Mouse (Mus musculus) heart, postnatal 4 days (tissue): Measurements from ENCODE around the gene Aspn. TPM values are rescaled to one million over a fixed set of nuclear protein-coding genes. Genes with fewer than 3 reads are reported as not detected.

Experiments
- DNase-seq: peaks from one replicate; pipeline ENCODE4 v3.0.0; 2021
- total RNA-seq, 2 experiments: library from RNA; stranded (reverse); gene quantifications; 2 replicates each; pipeline ENCODE4 v1.2.3; 2021

Aspn gene
- total RNA-seq: 100 to 1,000 TPM in 1 of 2 experiments, 10 to 100 TPM in 1; 86.9 to 101 TPM

DNA sequence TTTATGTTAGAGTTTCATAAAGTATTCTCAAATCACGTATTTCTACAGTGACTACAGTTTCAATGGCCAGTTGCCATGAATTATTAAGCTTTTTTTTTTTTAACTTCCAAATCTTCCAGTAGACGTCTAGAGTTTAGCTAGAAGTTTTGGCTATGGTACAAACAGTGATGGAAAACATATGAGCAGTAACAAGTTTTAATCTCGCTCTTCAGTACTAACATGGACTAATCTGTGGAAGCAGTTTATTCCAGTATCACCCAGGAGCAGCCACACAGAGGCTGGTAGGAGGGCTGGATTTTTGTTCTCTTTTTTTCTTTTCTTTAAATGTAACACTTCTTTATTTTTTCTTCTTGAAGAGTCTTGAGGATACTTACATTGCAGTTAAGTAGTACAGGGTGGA is at the start of gene Aspn:
Gene Aspn (plus strand): TSS at position 165 of the 400 bp plus-strand sequence.
- no peak for DNase-seq

- no peak for DNase-seq
These were observed 39.7 kb upstream of the Aspn start, which contains the start of gene Ecm2 for GRCm38 (mm10) chr13:49504510-49504909. TSS of gene Ecm2 (plus strand) at chr13:49504810.

GRCm38 (mm10) chr13:49505776-49506175 is 38.5 kb upstream of the Aspn start:
- DNase-seq: no peak

DNA sequence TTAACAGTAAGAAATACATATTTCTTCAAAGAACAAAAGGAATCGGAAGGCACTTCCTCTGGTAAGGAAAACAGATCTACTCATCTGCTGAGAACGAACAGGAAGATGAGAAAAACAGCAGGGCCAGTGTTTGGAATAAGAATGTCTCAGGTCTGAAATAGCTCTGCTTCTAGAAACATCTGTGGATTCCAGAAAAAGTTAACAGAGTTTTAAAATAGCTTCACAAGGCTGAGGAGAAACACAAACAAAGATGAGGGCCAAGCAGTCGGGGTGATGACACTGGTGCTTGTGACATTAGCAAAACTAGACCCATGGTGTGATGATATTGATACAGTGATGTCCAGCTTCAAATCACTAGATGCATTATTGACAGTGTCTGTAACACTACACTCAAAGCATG is 37.1 kb upstream of the Aspn start:
- no peak for DNase-seq

- no peak for DNase-seq
These were observed 25.5 kb upstream of the Aspn start for GRCm38 (mm10) chr13:49518761-49519160.

DNA sequence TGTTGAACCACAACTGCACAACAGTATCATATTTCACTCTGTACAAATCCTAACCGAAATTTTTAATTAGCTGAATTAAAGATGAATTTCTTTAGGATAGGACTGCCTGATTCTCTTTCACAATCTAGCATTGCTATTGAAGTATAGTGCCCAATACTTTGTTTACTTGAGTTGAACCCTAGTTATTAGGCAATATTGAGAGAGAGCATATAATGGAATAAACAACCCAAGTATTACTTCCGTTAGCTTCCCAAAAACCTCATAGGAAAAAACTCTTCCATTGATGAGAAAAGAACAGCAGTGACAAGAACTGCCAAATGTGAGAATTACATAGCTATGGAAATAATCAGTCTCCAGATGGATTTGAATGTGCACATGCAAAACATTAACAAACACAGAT is 18.0 kb upstream of the Aspn start:
- no peak for DNase-seq

- DNase-seq: no peak
These were observed 13.6 kb upstream of the Aspn start for GRCm38 (mm10) chr13:49530636-49531035.

DNA sequence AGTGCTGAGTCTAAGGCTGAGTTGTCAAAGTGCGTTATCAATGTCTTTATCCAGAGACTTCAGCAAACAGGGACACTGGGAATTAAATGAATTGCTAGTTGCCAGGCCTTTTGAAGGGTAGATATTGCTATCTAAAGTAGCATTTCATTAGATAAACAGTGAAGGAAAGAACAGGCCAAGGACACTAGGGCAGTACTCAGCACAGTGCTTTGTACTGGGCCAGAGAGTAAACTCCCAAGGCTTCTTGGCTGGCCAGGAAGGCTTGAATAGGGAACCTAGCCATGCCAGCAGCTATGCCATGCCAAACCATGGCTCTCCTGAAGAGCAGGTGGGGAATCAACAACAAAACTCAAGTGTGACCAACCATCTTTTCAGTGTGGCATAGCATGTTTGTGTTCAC is 7.3 kb upstream of the Aspn start:
- no peak for DNase-seq

DNA sequence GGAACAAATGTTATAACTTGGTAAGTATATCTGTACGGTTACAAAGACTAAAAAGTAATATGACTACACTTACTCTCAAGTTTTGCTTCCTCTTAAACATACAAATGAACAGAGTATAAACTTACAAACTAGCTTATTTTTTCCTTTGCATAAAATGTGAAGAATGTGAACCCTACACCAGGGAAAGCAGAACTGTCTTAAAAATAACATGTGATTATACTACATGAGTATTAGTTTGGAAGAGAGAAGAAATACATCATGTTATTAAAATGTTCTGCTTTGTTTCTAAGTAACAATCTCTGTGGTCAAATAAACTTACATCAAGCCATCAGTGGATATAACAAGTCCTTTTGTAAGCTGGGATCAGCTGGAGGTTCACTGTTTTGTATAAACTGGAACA is 5.5 kb upstream of the Aspn start:
- DNase-seq: no peak

DNA sequence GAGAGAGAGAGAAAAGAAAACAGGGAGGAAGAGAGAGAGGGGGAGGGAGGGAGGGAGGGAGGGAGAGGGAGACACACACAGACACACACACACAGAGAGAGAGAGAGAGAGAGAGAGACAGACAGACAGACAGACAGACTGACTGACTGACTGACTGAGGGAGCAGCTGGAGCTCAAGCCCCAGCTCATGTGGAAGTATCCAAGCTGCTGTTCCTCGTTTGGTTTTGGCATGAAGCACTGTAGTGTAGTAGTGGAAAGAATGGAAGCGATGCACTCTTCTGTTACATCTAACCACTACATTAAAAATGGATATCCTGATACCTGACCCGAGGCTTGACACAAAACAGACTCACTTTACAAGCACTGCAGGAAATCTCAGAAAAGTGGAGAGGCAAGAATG is 1.4 kb downstream of the Aspn start:
- peak; percentile 39 for DNase-seq

DNA sequence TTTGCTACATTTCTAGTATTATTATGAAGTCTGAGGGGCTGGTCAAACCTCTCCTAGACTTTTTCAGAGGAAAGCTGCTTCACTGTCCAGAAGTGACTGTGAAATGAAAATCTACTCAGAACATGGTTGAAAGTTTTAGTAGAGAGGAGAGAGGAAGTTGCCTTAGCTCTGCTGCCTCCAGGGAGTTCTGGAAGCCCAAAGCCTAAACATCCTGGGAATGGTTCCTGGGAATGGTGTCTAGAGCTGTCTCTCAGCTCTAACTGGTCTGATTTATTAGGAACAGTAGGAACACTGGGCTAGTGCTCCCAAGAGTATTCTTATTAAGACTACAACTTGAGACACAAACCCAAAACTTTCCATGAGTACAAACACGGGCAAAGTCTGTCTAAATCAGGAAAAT is 2.3 kb downstream of the Aspn start:
- DNase-seq: peak; percentile 18

GRCm38 (mm10) chr13:49547563-49548150 is 3.4 kb downstream of the Aspn start:
- no peak for DNase-seq

- DNase-seq: no peak
These were observed 5.4 kb downstream of the Aspn start for GRCm38 (mm10) chr13:49549616-49550015.

DNA sequence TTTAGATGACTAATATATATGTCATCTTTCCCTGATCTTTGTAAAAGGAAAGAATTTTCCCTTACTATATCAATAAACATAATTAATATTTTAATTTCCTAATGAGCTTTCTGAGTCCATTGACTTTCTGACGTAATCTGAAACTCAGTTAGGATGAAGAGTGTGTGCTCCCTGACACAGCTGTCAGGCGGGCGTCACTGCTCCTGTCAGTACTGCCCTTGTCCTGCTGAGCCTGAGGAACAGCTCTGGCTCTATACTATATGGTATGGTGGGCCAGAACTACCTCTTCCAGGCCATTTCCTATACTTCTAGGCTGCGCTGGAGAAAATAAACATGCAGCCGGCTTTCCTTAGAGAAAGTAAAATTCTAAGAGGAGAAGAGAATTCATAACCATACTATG is 10.3 kb downstream of the Aspn start:
- no peak for DNase-seq

DNA sequence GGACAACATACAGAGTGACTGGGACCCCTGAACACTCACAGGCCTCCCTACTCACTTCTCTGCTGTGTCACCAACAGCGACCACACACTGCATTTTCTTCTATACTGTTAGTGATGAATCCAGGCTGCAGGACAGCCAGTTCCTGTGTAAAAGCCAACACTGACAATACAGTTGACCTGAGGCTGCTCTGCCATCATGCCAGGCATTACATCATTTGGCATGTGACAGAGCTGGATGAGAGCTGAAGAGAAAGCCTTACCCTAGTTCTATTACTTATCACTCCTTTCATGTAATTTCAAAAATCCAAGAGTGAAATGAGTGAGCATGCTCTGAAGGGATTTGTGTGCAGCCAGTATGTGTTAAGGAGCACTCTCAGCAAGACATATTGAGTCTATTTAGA is 12.0 kb downstream of the Aspn start:
- DNase-seq: peak; percentile 25

DNA sequence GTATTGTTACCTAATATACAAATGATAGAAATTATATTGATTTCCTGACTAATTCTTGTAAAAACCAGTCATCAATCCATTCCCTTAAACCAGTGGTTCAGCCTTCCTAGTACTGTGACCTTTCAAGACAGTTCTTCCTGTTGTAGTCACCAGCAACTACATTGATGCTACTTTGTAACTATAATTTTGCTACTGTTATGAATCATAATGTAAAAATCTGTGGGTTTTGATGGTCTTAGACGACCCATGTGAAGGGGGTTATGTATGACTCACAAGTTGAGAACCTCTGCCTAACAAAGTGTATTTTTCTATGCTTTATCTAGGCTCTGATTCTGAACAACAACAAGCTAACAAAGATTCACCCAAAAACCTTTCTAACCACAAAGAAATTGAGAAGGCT is 12.7 kb downstream of the Aspn start:
- no peak for DNase-seq

- DNase-seq: peak; percentile 57
These were observed 14.9 kb downstream of the Aspn start for GRCm38 (mm10) chr13:49559185-49559584.

GRCm38 (mm10) chr13:49560886-49561285 is 16.6 kb downstream of the Aspn start:
- no peak for DNase-seq

GRCm38 (mm10) chr13:49564347-49564746 is 20.1 kb downstream of the Aspn start:
- no peak for DNase-seq

GRCm38 (mm10) chr13:49570371-49570770 is 26.1 kb downstream of the Aspn start:
- no peak for DNase-seq

GRCm38 (mm10) chr13:49571418-49571817 is 27.2 kb downstream of the Aspn start:
- no peak for DNase-seq

GRCm38 (mm10) chr13:49581541-49582530 is 37.6 kb downstream of the Aspn start, which contains the start of gene Omd:
TSS of gene Omd (plus strand) at chr13:49582462.
- no peak for DNase-seq

GRCm38 (mm10) chr13:49583859-49584258 is 39.6 kb downstream of the Aspn start:
- no peak for DNase-seq
